Mouse (Mus musculus) cerebellum, adult 2 months (tissue): ENCODE measurements at regions not wholly inside any gene's neighbourhood (a gene's known extent, or its start where the extent isn't known, plus 50 kb on each side); places are given as distances from the start of the nearest gene placed in this dataset.

Source experiments
- DNase-seq, 2 experiments: peaks; one replicate each; pipeline ENCODE4 v3.0.0; 2021
- H3K27ac ChIP-seq: fragments of 200-500 bp; 2 replicates; pipeline ENCODE4 v1.5.1; 2012; ENCODE audit warnings: low read length, control low read depth, inconsistent platforms; ENCODE audit not compliant: insufficient read depth
- H3K27me3 ChIP-seq: fragments of 200-500 bp; 2 replicates; pipeline ENCODE4 v1.6.1; 2012; ENCODE audit warnings: inconsistent platforms, mild to moderate bottlenecking, low read length, moderate library complexity; ENCODE audit not compliant: control insufficient read depth, insufficient read depth
- H3K4me1 ChIP-seq: fragments of 200-500 bp; 2 replicates; pipeline ENCODE4 v1.6.1; 2011; ENCODE audit warnings: low read length; ENCODE audit not compliant: control insufficient read depth, insufficient read depth
- H3K4me3 ChIP-seq: fragments of 200-500 bp; replicated peaks from 2 replicates; pipeline ENCODE3; 2011; ENCODE audit warnings: mild to moderate bottlenecking, low read depth, low read length, control low read depth; ENCODE audit not compliant: insufficient read depth
- CTCF ChIP-seq: fragments of 200-500 bp; IDR thresholded peaks from 2 replicates; pipeline ENCODE4 v1.5.1; 2011; ENCODE audit warnings: low read depth, mild to moderate bottlenecking, control low read depth, low read length, moderate library complexity, borderline replicate concordance; ENCODE audit not compliant: insufficient read depth
- POLR2A ChIP-seq: fragments of 200-500 bp; IDR thresholded peaks from 2 replicates; pipeline ENCODE4 v1.6.1; 2011; ENCODE audit warnings: low read length, control low read depth, borderline replicate concordance; ENCODE audit not compliant: insufficient read depth
- WGBS: fragments of 180-500 bp; shearing (Covaris S2); methylation state at CpG from one replicate; pipeline ENCODE4 v1.1.7; 2018; 5-methylcytosine and 5-hydroxymethylcytosine counted together

DNA sequence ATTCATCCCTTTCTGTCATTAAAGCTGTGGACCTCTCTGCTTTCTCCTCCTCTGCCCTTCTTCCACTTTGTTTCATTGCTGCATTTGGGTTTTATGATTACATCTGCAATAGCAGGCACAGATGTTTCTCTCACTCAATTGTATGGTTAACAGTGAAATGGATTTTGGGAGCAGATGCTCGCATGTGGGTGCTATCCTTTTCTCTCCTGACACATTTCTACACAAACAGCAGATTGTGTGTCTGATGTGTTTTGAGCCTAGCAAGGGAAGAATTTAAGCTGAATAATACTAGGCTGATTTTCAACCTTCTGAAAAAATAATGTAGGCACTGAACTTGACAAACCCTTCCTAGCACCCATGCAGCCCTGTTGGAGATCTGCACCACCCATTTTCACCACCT, 56.9 kb upstream of the Ldoc1 start:
- Histone ChIP-seq H3K4me1 (no peaks in the 10 kb centered on the region), H3K27me3 (no peaks in the 10 kb centered on the region), H3K27ac (no peak overlapping the region), H3K4me3 (no peak overlapping the region)
- DNase-seq: no peak
- 88% methylated on average over 1 of the region's 1 CpGs for WGBS
- TF ChIP-seq POLR2A: no peak
- TF ChIP-seq CTCF: no peak

DNA sequence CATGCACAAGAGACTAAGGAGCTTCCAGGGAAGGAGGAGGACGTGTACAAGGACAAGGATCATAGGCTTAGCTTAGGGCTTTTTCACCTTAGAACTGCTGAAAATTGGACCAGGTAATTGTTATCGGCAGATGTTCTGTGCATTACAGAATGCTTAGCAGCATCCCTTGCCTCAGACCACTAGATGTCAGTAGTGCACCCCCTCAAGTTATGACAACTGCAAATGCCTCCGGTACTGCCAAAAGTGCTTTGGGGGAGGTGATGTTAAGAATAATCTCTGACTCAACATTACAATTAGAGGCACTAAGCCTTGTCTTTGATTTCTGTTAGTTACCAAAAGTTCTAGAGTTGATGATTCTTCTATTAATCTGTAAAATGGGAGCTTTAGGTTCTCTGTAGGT, 56.2 kb upstream of the Ldoc1 start:
- peak; percentile 41; the same call in 1 of the 2 replicates for TF ChIP-seq CTCF
- TF ChIP-seq POLR2A: no peak
- WGBS: 26% methylated on average over 3 of the region's 3 CpGs
- Histone ChIP-seq H3K27me3 (no peaks in the 10 kb centered on the region), H3K4me3 (no peak overlapping the region), H3K4me1 (no peaks in the 10 kb centered on the region), H3K27ac (no peak overlapping the region)
- peak; percentile 19 to 22 for DNase-seq
